Mouse (Mus musculus): ENCODE results near the gene Phf2. TPM values are rescaled to one million over a fixed set of nuclear protein-coding genes. Genes with fewer than 3 reads are reported as not detected.

Gene Phf2
- polyA plus RNA-seq, 1 experiment from 2014 or later = 12.2 TPM

DNA sequence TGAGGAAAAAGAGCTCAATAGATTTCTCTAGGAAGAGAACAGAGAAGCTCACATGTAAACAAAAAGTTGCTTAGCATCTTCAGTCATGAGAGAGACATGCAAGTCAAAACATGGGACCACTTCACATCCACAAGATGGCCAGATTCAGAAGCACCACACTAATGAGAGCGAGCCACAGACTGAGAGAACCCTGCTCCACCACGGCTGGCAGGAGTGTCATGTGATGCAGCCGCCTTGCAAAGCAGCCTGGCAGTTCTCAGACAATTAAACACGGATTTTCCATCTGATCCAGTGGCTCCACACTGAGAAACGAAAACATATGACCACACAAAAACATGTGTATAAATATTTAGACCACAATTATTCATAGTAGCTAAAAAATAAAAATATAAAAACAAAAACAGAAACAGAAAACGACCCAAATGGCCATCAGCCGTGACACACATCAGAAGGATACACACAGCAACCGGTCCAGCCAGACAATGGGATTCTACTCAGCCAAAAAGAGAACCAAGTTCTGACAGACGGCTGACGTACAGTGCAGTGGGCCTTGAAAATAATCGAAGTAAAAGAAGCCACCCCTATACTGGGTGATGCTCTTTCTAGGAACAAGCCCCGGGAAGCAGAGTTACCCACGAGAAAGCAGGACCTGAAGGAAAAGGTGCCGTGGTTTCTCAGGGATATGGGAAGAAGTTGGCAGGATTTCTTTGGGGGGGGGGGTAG, 40.2 kb downstream of the Phf2 start:
- no peaks in the 10 kb centered on the region for H3K27me3 ChIP-seq (ENCODE audit: insufficient read depth, low read length)
- no peaks in the 10 kb centered on the region for H3K4me1 ChIP-seq (ENCODE audit: insufficient read depth)
- H3K9me3 ChIP-seq (ENCODE audit: low read depth, low read length) = no peaks in the 10 kb centered on the region
- peaks cover 67% of the 10 kb centered on the region for H3K36me3 ChIP-seq (ENCODE audit: insufficient read depth)
- TF ChIP-seq CTCF (IDR thresholded peaks at IDR 0.05; ENCODE audit: low read depth) = no peak
- H3K4me2 ChIP-seq = no peak overlapping the region
- ATAC-seq (ENCODE audit: insufficient read depth) = no peak
- no peak overlapping the region for H3K9ac ChIP-seq
- WGBS = 78% methylated on average over 14 of the region's 14 CpGs
- H3K27ac ChIP-seq (ENCODE audit: low read depth) = no peak overlapping the region
- no peak for DNase-seq
- no peak overlapping the region for H3K4me3 ChIP-seq (ENCODE audit: low read depth, low read length)

DNA sequence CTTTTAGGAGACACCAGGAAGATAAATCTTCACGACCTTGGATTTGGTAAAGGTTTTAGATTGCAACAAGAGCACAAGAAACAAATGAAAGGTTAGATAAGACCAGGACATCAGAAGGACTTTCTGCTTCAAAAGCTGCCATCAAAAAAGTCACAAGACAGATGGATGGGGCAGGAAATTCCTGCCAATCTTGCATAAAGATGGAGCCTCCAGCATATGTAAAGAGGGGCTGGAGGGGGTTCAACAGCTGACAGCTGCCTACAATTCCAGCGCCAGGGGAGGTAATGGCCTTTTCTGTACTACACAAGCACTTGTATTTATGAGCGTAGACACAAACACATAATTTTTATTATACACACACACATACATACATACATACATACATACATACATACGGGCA, 41.1 kb downstream of the Phf2 start:
- WGBS = 85% methylated on average over 4 of the region's 4 CpGs
- Histone ChIP-seq H3K4me1 (ENCODE audit: insufficient read depth) (no peaks in the 10 kb centered on the region), H3K27me3 (ENCODE audit: insufficient read depth, low read length) (no peaks in the 10 kb centered on the region), H3K9ac (no peak overlapping the region), H3K27ac (ENCODE audit: low read depth) (no peak overlapping the region), H3K36me3 (ENCODE audit: insufficient read depth) (peaks cover 76% of the 10 kb centered on the region), H3K4me2 (no peak overlapping the region), H3K4me3 (ENCODE audit: low read depth, low read length) (no peak overlapping the region), H3K9me3 (ENCODE audit: low read depth, low read length) (no peaks in the 10 kb centered on the region)
- TF ChIP-seq CTCF (IDR thresholded peaks at IDR 0.05; ENCODE audit: low read depth) = no peak
- ATAC-seq (ENCODE audit: insufficient read depth) = no peak
- DNase-seq = no peak

DNA sequence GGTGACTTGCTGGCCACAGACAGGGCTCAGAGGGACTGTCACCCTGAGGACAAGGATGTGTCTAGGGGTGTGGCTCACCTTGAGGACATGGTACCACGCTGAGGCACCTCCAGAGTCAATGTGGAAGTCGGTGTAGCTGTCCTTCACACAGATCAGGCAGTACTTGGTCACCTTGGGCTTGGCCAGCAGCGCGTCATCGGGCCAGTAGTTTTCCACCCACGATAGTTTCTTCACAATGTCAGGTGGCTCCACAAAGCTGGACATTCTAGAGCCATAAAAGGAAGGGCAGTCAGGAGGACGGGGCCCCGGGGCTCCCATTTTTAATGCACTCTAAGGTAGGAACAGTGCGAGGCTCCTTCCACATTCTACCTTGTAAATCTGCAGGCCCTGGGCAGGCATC, 48.0 kb downstream of the Phf2 start:
- ATAC-seq (ENCODE audit: insufficient read depth) = no peak
- no peak for DNase-seq
- no peaks in the 10 kb centered on the region for H3K27me3 ChIP-seq (ENCODE audit: insufficient read depth, low read length)
- no peak overlapping the region for H3K27ac ChIP-seq (ENCODE audit: low read depth)
- H3K36me3 ChIP-seq (ENCODE audit: insufficient read depth) = peaks cover 98% of the 10 kb centered on the region
- no peak for TF ChIP-seq CTCF (IDR thresholded peaks at IDR 0.05; ENCODE audit: low read depth)
- no peak overlapping the region for H3K4me2 ChIP-seq
- no peak overlapping the region for H3K4me3 ChIP-seq (ENCODE audit: low read depth, low read length)
- no peaks in the 10 kb centered on the region for H3K9me3 ChIP-seq (ENCODE audit: low read depth, low read length)
- WGBS = 91% methylated on average over 9 of the region's 9 CpGs
- no peaks in the 10 kb centered on the region for H3K4me1 ChIP-seq (ENCODE audit: insufficient read depth)
- H3K9ac ChIP-seq = no peak overlapping the region

DNA sequence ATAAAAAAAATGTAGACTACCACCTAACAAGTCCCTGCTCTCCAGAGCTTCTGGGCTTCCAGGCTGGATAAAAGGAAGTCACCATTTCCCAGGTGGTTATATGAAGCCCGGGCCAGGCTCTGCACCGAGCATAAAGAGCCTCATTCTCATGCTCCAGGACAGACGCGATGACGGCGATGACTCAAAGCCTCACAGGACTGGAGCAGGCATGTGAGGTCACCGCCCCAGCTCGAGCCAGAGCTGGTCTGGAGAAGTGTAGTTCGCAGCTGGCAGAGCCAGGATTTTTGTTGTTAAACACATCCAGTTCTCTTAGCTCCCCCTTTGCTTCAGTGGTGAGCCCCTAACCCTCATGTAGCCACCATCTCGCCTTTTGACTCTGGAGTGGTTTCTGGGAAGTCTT, 48.6 kb downstream of the Phf2 start:
- Histone ChIP-seq H3K4me2 (no peak overlapping the region), H3K4me1 (ENCODE audit: insufficient read depth) (no peaks in the 10 kb centered on the region), H3K9ac (no peak overlapping the region), H3K36me3 (ENCODE audit: insufficient read depth) (peaks cover 98% of the 10 kb centered on the region), H3K9me3 (ENCODE audit: low read depth, low read length) (no peaks in the 10 kb centered on the region), H3K27me3 (ENCODE audit: insufficient read depth, low read length) (no peaks in the 10 kb centered on the region), H3K27ac (ENCODE audit: low read depth) (no peak overlapping the region), H3K4me3 (ENCODE audit: low read depth, low read length) (no peak overlapping the region)
- 88% methylated on average over 10 of the region's 10 CpGs for WGBS
- ATAC-seq (ENCODE audit: insufficient read depth) = no peak
- TF ChIP-seq CTCF (IDR thresholded peaks at IDR 0.05; ENCODE audit: low read depth) = no peak
- DNase-seq = no peak

DNA sequence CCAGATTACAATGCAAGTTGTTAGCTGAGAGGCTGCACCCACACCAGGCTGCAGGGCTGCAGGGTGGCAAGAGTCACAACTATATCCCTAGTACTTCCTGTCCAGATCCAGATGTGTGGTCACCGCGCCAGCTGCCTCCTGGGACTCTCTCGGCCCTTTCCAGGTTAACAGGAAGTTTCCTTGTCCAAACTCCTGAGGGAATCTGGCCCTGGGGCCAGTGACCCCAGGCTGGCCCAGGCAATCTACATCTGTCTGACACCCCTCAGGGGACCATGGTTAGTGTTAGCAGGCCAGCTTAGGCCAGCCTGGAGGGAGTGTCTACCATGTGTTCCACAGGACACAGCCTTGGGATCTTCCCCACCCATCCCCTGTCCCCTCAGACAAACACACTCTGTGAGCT, 51.8 kb downstream of the Phf2 start:
- H3K4me1 ChIP-seq (ENCODE audit: insufficient read depth) = no peaks in the 10 kb centered on the region
- no peak overlapping the region for H3K4me2 ChIP-seq
- DNase-seq (no peak), ATAC-seq (ENCODE audit: insufficient read depth) (no peak)
- WGBS = 73% methylated on average over 3 of the region's 3 CpGs
- H3K9ac ChIP-seq = no peak overlapping the region
- peaks cover 98% of the 10 kb centered on the region for H3K36me3 ChIP-seq (ENCODE audit: insufficient read depth)
- no peaks in the 10 kb centered on the region for H3K27me3 ChIP-seq (ENCODE audit: insufficient read depth, low read length)
- no peak overlapping the region for H3K27ac ChIP-seq (ENCODE audit: low read depth)
- no peaks in the 10 kb centered on the region for H3K9me3 ChIP-seq (ENCODE audit: low read depth, low read length)
- TF ChIP-seq CTCF (IDR thresholded peaks at IDR 0.05; ENCODE audit: low read depth) = no peak
- H3K4me3 ChIP-seq (ENCODE audit: low read depth, low read length) = no peak overlapping the region

DNA sequence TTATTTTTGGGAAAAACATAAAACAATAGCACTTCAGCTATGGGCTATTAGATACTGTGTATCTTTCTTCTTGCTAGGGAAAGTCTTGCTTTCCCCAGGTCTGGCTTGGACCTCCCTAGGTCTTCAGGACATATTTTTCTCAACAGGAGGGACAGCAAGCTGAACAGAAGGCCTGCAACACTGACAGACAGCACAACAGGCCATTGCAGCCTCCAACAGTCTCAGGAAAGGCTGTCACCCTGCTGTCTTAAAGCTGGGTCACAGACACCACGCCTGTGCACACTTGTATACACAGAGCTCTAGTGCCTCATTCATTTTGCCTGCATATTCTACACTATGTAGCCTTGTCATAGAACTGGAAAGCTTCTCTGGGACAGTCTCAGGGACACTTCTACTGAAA, 56.5 kb downstream of the Phf2 start:
- WGBS = 83% methylated on average over 1 of the region's 1 CpGs
- Histone ChIP-seq H3K27ac (ENCODE audit: low read depth) (no peak overlapping the region), H3K36me3 (ENCODE audit: insufficient read depth) (peaks cover 93% of the 10 kb centered on the region), H3K27me3 (ENCODE audit: insufficient read depth, low read length) (no peaks in the 10 kb centered on the region), H3K4me1 (ENCODE audit: insufficient read depth) (no peaks in the 10 kb centered on the region), H3K9me3 (ENCODE audit: low read depth, low read length) (no peaks in the 10 kb centered on the region), H3K4me2 (no peak overlapping the region), H3K9ac (no peak overlapping the region), H3K4me3 (ENCODE audit: low read depth, low read length) (no peak overlapping the region)
- DNase-seq = no peak
- TF ChIP-seq CTCF (IDR thresholded peaks at IDR 0.05; ENCODE audit: low read depth) = no peak
- no peak for ATAC-seq (ENCODE audit: insufficient read depth)

DNA sequence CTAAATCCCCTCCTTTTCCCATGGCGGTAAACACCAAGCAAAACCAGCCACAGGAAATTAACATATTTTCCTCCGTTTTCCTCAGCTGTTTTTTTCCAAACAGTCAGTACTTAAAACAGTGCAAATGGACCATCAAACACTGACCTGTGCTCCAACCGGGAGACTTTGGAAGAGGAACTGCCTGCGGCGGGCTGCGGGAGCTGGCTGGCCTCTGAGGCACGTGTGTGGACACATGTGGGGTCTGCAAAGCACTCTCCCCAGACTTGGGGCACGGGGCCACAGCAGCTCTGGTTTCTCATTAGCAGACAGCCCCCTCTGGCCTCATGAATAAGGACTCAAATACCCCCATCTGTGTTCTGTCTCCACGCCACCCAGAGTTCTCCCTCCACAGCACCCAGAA, 59.9 kb downstream of the Phf2 start:
- H3K9ac ChIP-seq = no peak overlapping the region
- 79% methylated on average over 9 of the region's 9 CpGs for WGBS
- no peaks in the 10 kb centered on the region for H3K27me3 ChIP-seq (ENCODE audit: insufficient read depth, low read length)
- no peak overlapping the region for H3K4me3 ChIP-seq (ENCODE audit: low read depth, low read length)
- H3K9me3 ChIP-seq (ENCODE audit: low read depth, low read length) = no peaks in the 10 kb centered on the region
- no peak for DNase-seq
- no peak overlapping the region for H3K27ac ChIP-seq (ENCODE audit: low read depth)
- H3K4me2 ChIP-seq = no peak overlapping the region
- no peaks in the 10 kb centered on the region for H3K4me1 ChIP-seq (ENCODE audit: insufficient read depth)
- H3K36me3 ChIP-seq (ENCODE audit: insufficient read depth) = peaks cover 88% of the 10 kb centered on the region
- ATAC-seq (ENCODE audit: insufficient read depth) = no peak
- TF ChIP-seq CTCF (IDR thresholded peaks at IDR 0.05; ENCODE audit: low read depth) = no peak
